Mouse (Mus musculus) embryonic fibroblast, embryonic 13.5 days (primary cell): ENCODE measurements around the gene Prickle4.

Experiments used
- CTCF ChIP-seq: IDR thresholded peaks from 2 replicates; pipeline ENCODE4 v1.5.1; 2011; ENCODE audit warnings: mild to moderate bottlenecking, control low read depth, low read length, moderate library complexity, borderline replicate concordance; ENCODE audit not compliant: insufficient read depth
- POLR2A ChIP-seq: IDR thresholded peaks from 2 replicates; pipeline ENCODE4 v1.6.1; 2011; ENCODE audit warnings: low read depth, mild to moderate bottlenecking, control low read depth, low read length, moderate library complexity

GRCm38 (mm10) chr17:47672311-47673111, 22.0 kb downstream of the Prickle4 start:
- peak; percentile 43; the same call in 1 of the 2 replicates for TF ChIP-seq POLR2A
- no peak for TF ChIP-seq CTCF
